Comparison of ENCODE assay signal across 38 mouse cellular contexts in the genomic region with DNA sequence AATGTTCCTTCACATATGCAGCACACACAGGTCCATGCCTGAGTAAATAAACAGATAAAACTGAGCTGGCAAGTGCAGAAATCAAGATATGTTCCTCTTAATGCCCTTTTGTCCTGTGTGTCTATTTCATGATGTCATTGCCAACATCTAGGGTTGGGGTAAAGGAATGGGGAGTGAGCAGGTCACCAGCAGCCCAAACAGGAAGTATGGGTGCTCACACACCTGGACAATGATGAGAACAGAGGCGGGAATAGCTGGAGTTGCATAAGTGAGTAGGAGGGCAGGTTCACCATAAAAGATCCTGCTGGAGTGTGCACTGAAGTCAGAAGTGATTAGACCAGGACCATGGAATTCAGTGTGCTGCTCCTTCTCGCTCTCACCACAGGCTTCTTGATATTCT. TPM values are rescaled to one million over a fixed set of nuclear protein-coding genes. Genes with fewer than 3 reads are reported as not detected.
"Had no signal": no experiment of that assay in that cellular context is flagged by ENCODE, and none has a peak within 500 bp of the region (broad histone marks: within the 10 kb centered on the region; RNA-seq: fewer than 3 reads in every experiment).

A gene (plus strand): TSS at position 301 of the 400 bp plus-strand sequence.

- H3K4me3 ChIP-seq: embryonic facial prominence, embryonic 10.5 days; embryonic facial prominence, embryonic 12.5 days; embryonic facial prominence, embryonic 13.5 days; embryonic facial prominence, embryonic 15.5 days; erythroblast, embryonic 14.5 days; forebrain, embryonic 10.5 days; forebrain, embryonic 12.5 days; forebrain, embryonic 13.5 days; forebrain, embryonic 15.5 days; gastrocnemius, adult 2 months; heart, adult 2 months had no signal

- DNase-seq: cerebellum, adult 2 months; cerebellum, adult 8-10 months; cerebellum, adult 9-10 months; cerebellum, adult 9-11 months; cerebellum, postnatal 10 days; cerebellum, postnatal 14 days; cerebellum, postnatal 25 days; cerebellum, postnatal 36 days; embryo, embryonic 11 days; forebrain, postnatal 0 days; gastrocnemius, adult 2 months; gastrocnemius, postnatal 10 days; gastrocnemius, postnatal 14 days; gastrocnemius, postnatal 25 days; gastrocnemius, postnatal 36 days; heart, adult 18-20 months; heart, adult 2 months had no signal

- ATAC-seq: forebrain, embryonic 13.5 days; forebrain, embryonic 14.5 days; forebrain, embryonic 15.5 days; forebrain, embryonic 16.5 days; forebrain, postnatal 0 days had no signal

- H3K9me3 ChIP-seq: embryonic facial prominence, embryonic 15.5 days; forebrain, embryonic 13.5 days; forebrain, embryonic 15.5 days had no signal

- H3K36me3 ChIP-seq: embryonic facial prominence, embryonic 10.5 days; embryonic facial prominence, embryonic 12.5 days; embryonic facial prominence, embryonic 13.5 days; embryonic facial prominence, embryonic 15.5 days; forebrain, embryonic 10.5 days; forebrain, embryonic 12.5 days; forebrain, embryonic 15.5 days had no signal

- H3K27ac ChIP-seq: embryonic facial prominence, embryonic 10.5 days; embryonic facial prominence, embryonic 12.5 days; embryonic facial prominence, embryonic 13.5 days; embryonic facial prominence, embryonic 15.5 days; forebrain, embryonic 10.5 days; forebrain, embryonic 12.5 days; forebrain, embryonic 13.5 days; forebrain, embryonic 15.5 days; gastrocnemius, adult 2 months; heart, adult 2 months had no signal

- H3K9ac ChIP-seq: embryonic facial prominence, embryonic 12.5 days; embryonic facial prominence, embryonic 13.5 days; embryonic facial prominence, embryonic 15.5 days; forebrain, embryonic 12.5 days; forebrain, embryonic 13.5 days; forebrain, embryonic 15.5 days; forebrain, postnatal 0 days had no signal

- H3K27me3 ChIP-seq: embryonic facial prominence, embryonic 12.5 days; embryonic facial prominence, embryonic 13.5 days; embryonic facial prominence, embryonic 15.5 days; forebrain, embryonic 12.5 days; forebrain, embryonic 13.5 days; forebrain, embryonic 15.5 days had no signal

- H3K4me1 ChIP-seq: embryonic facial prominence, embryonic 10.5 days; embryonic facial prominence, embryonic 12.5 days; embryonic facial prominence, embryonic 13.5 days; embryonic facial prominence, embryonic 15.5 days; forebrain, embryonic 10.5 days; forebrain, embryonic 12.5 days; forebrain, embryonic 13.5 days; forebrain, embryonic 15.5 days had no signal

- H3K4me2 ChIP-seq: embryonic facial prominence, embryonic 12.5 days; embryonic facial prominence, embryonic 13.5 days; embryonic facial prominence, embryonic 15.5 days; forebrain, embryonic 12.5 days; forebrain, embryonic 13.5 days; forebrain, embryonic 15.5 days had no signal

RNA-seq across cellular contexts. Expression of the gene that starts here (rescaled TPM):
- total RNA-seq: common myeloid progenitor, adult 5-6 weeks; forebrain, postnatal 0 days; gastrocnemius, adult 18-20 months; gastrocnemius, adult 2 months; gastrocnemius, adult 8-10 months; gastrocnemius, postnatal 10 days; gastrocnemius, postnatal 14 days; gastrocnemius, postnatal 25 days; gastrocnemius, postnatal 36 days; gastrocnemius, postnatal 4 days; granulocyte monocyte progenitor cell, adult 5-6 weeks; heart, adult 18-20 months; heart, adult 2 months had no signal
- polyA plus RNA-seq: cerebellum, adult 2 months; cortical plate, adult 2 months; embryonic facial prominence, embryonic 11.5 days; embryonic facial prominence, embryonic 13.5 days; erythroblast, embryonic 14.5 days; forebrain, embryonic 11.5 days; frontal cortex, adult 2 months; gonadal fat pad, adult 2 months; heart, adult 2 months had no signal
